Mouse (Mus musculus): Measurements from ENCODE around the gene Espn.

DNA sequence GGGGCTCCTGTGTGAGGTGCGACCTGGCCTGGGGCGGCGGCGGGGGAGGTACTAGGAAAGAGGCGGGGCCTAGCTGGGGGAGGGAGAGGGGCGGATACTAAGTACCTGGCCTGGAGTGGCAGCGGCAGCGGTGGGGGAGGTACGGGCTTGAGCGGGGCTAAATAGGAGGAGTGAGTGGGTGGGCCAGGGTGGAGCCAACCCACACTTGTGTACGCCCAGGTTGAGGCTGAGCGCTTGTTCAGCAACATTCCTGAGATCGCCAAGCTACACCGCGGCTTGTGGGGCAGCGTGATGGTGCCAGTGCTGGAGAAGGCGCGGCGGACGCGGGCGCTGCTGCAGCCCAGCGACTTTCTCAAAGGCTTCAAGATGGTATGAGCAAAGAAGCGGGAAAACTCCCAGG, 44.7 kb downstream of the Espn start:
- TF ChIP-seq CTCF (IDR thresholded peaks at IDR 0.05): no peak
- TF ChIP-seq EP300 (IDR thresholded peaks at IDR 0.05): no peak

Measured in lung, postnatal 0 days (tissue).